Mouse (Mus musculus) hindbrain, embryonic 15.5 days (tissue): ENCODE data around the gene Gdf11. TPM values are rescaled to one million over a fixed set of nuclear protein-coding genes. Genes with fewer than 3 reads are reported as not detected.

Experiments
- ATAC-seq: fragments of 200-750 bp; cut with Nextera tagmentation; 2 replicates; pipeline ENCODE4 v1.8.0; 2017; ENCODE audit warnings: low read depth, moderate number of reproducible peaks, moderate TSS enrichment; ENCODE audit not compliant: low FRiP score
- H3K27ac ChIP-seq: fragments of 300-500 bp; sonication (generic); replicated peaks from 2 replicates; pipeline ENCODE4 v1.5.1; 2015; ENCODE audit warnings: mild to moderate bottlenecking, inconsistent platforms
- H3K27me3 ChIP-seq: fragments of 300-500 bp; sonication (generic); 2 replicates; pipeline ENCODE4 v1.6.1; 2015; ENCODE audit warnings: control low read depth, inconsistent platforms
- H3K36me3 ChIP-seq: fragments of 300-500 bp; sonication (generic); 2 replicates; pipeline ENCODE4 v1.6.1; 2015; ENCODE audit warnings: control low read depth, inconsistent platforms
- H3K4me1 ChIP-seq: fragments of 300-500 bp; sonication (generic); replicated peaks from 2 replicates; pipeline ENCODE4 v1.6.1; 2015; ENCODE audit warnings: control low read depth, inconsistent platforms
- H3K4me2 ChIP-seq: fragments of 300-500 bp; sonication (generic); 2 replicates; pipeline ENCODE4 v1.6.1; 2015; ENCODE audit warnings: moderate library complexity, mild to moderate bottlenecking, inconsistent platforms
- H3K4me3 ChIP-seq: fragments of 300-500 bp; sonication (generic); 2 replicates; pipeline ENCODE4 v1.5.1; 2015; ENCODE audit warnings: mild to moderate bottlenecking, inconsistent platforms
- H3K9ac ChIP-seq: fragments of 300-500 bp; sonication (generic); 2 replicates; pipeline ENCODE4 v1.6.1; 2015; ENCODE audit warnings: inconsistent platforms
- H3K9me3 ChIP-seq: fragments of 300-500 bp; sonication (generic); 2 replicates; pipeline ENCODE4 v1.6.1; 2016; ENCODE audit warnings: control low read depth, inconsistent platforms
- WGBS: fragments of 180-500 bp; shearing (Covaris S2); methylation state at CpG from one replicate; pipeline ENCODE4 v1.1.7; 2015; 5-methylcytosine and 5-hydroxymethylcytosine counted together
- polyA plus RNA-seq: library from polyadenylated mRNA; unstranded; fragments of >200 nt; fragmentation: Nextera tagmentation; extraction: Ambion mirVana; gene quantifications from 2 replicates; pipeline ENCODE4 v1.2.1, GENCODE M21; 2015

Gene Gdf11
- polyA plus RNA-seq, 1 experiment from 2014 or later = 8.6 TPM

GRCm38 (mm10) chr10:128902409-128902988 is 11.0 kb upstream of the Gdf11 start:
- Histone ChIP-seq H3K4me1 (no peaks in the 10 kb centered on the region), H3K27me3 (no peaks in the 10 kb centered on the region), H3K27ac (no peak overlapping the region), H3K4me3 (no peak overlapping the region), H3K4me2 (no peak overlapping the region), H3K36me3 (no peaks in the 10 kb centered on the region), H3K9ac (no peak overlapping the region), H3K9me3 (no peaks in the 10 kb centered on the region)
- 65% methylated on average over 3 of the region's 3 CpGs for WGBS
- ATAC-seq = no peak

- no peaks in the 10 kb centered on the region for H3K36me3 ChIP-seq
- H3K4me2 ChIP-seq = no peak overlapping the region
- H3K4me1 ChIP-seq = peaks cover 8% of the 10 kb centered on the region
- no peaks in the 10 kb centered on the region for H3K9me3 ChIP-seq
- H3K27me3 ChIP-seq = peaks cover 8% of the 10 kb centered on the region
- no peak overlapping the region for H3K27ac ChIP-seq
- no peak for ATAC-seq
- WGBS = 86% methylated on average over 1 of the region's 1 CpGs
- H3K4me3 ChIP-seq = no peak overlapping the region
- no peak overlapping the region for H3K9ac ChIP-seq
Measured at GRCm38 (mm10) chr10:128901409-128901808, 9.9 kb upstream of the Gdf11 start.

- Histone ChIP-seq H3K36me3 (no peaks in the 10 kb centered on the region), H3K4me1 (peaks cover 13% of the 10 kb centered on the region), H3K27ac (no peak within 1 kb of the TSS), H3K27me3 (peaks cover 13% of the 10 kb centered on the region), H3K4me2 (no peak within 1 kb of the TSS), H3K9ac (no peak within 1 kb of the TSS), H3K4me3 (no peak within 1 kb of the TSS), H3K9me3 (no peaks in the 10 kb centered on the region)
- WGBS = 85% methylated on average over 3 of the region's 3 CpGs
- no peak for ATAC-seq
Measured at GRCm38 (mm10) chr10:128900698-128901097, 9.2 kb upstream of the Gdf11 start, which contains the start of gene Cd63. Gene Cd63, plus strand, starts transcription at chr10:128900989.

- Histone ChIP-seq H3K9ac (no peak overlapping the region), H3K27me3 (peaks cover 13% of the 10 kb centered on the region), H3K4me2 (no peak overlapping the region), H3K4me1 (peaks cover 18% of the 10 kb centered on the region), H3K27ac (no peak overlapping the region), H3K36me3 (no peaks in the 10 kb centered on the region), H3K4me3 (no peak overlapping the region), H3K9me3 (no peaks in the 10 kb centered on the region)
- 87% methylated on average over 6 of the region's 6 CpGs for WGBS
- ATAC-seq = no peak
Measured at GRCm38 (mm10) chr10:128899759-128900490, 8.4 kb upstream of the Gdf11 start.

- H3K4me3 ChIP-seq = no peak overlapping the region
- no peak for ATAC-seq
- no peak overlapping the region for H3K27ac ChIP-seq
- no peaks in the 10 kb centered on the region for H3K9me3 ChIP-seq
- WGBS = 19% methylated on average over 1 of the region's 1 CpGs
- H3K9ac ChIP-seq = no peak overlapping the region
- H3K36me3 ChIP-seq = no peaks in the 10 kb centered on the region
- H3K4me2 ChIP-seq = no peak overlapping the region
- H3K27me3 ChIP-seq = peaks cover 13% of the 10 kb centered on the region
- H3K4me1 ChIP-seq = peaks cover 25% of the 10 kb centered on the region
Measured at GRCm38 (mm10) chr10:128897501-128897900, 6.0 kb upstream of the Gdf11 start.

- no peak for ATAC-seq
- WGBS = 57% methylated on average over 1 of the region's 1 CpGs
- peak overlapping the region; percentile 45; the same call in 1 of the 2 replicates for H3K4me2 ChIP-seq
- H3K27me3 ChIP-seq = peaks cover 13% of the 10 kb centered on the region
- no peaks in the 10 kb centered on the region for H3K36me3 ChIP-seq
- no peaks in the 10 kb centered on the region for H3K9me3 ChIP-seq
- 0 out of 2 replicates have a peak overlapping the region, but pooled peaks have one; percentile 7 for H3K27ac ChIP-seq
- H3K4me1 ChIP-seq = peaks cover 29% of the 10 kb centered on the region
- 0 out of 2 replicates have a peak overlapping the region, but pooled peaks have one; percentile 18 for H3K4me3 ChIP-seq
- H3K9ac ChIP-seq = no peak overlapping the region
Measured at GRCm38 (mm10) chr10:128896807-128897206, 5.3 kb upstream of the Gdf11 start.

GRCm38 (mm10) chr10:128895952-128896693 is 4.6 kb upstream of the Gdf11 start:
- Histone ChIP-seq H3K4me3 (peak overlapping the region; percentile 18), H3K9ac (no peak overlapping the region; the same call in 1 of the 2 replicates), H3K27ac (peak overlapping the region; percentile 52; the same call in 1 of the 2 replicates), H3K27me3 (peaks cover 13% of the 10 kb centered on the region), H3K4me1 (peaks cover 29% of the 10 kb centered on the region), H3K4me2 (peak overlapping the region; percentile 45), H3K36me3 (no peaks in the 10 kb centered on the region), H3K9me3 (no peaks in the 10 kb centered on the region)
- 2% methylated on average over 17 of the region's 17 CpGs for WGBS
- peak; percentile 63 for ATAC-seq

GRCm38 (mm10) chr10:128895437-128895836 is 3.9 kb upstream of the Gdf11 start:
- H3K36me3 ChIP-seq = no peaks in the 10 kb centered on the region
- WGBS = under 1% methylated on average over 9 of the region's 9 CpGs
- H3K4me2 ChIP-seq = peak overlapping the region; percentile 45
- H3K27me3 ChIP-seq = peaks cover 13% of the 10 kb centered on the region
- no peak overlapping the region for H3K4me3 ChIP-seq
- H3K4me1 ChIP-seq = peaks cover 33% of the 10 kb centered on the region
- H3K9me3 ChIP-seq = no peaks in the 10 kb centered on the region
- no peak overlapping the region for H3K27ac ChIP-seq
- H3K9ac ChIP-seq = no peak overlapping the region
- no peak for ATAC-seq

GRCm38 (mm10) chr10:128892246-128892645 is 728 bp upstream of the Gdf11 start:
- Histone ChIP-seq H3K27me3 (peaks cover 13% of the 10 kb centered on the region), H3K36me3 (peaks cover 8% of the 10 kb centered on the region; the same call in 1 of the 2 replicates), H3K9ac (peak overlapping the region; percentile 85), H3K9me3 (no peaks in the 10 kb centered on the region), H3K4me3 (peak overlapping the region; percentile 77), H3K4me2 (peak overlapping the region; percentile 91), H3K27ac (peak overlapping the region; percentile 92), H3K4me1 (peaks cover 52% of the 10 kb centered on the region)
- WGBS = 1% methylated on average over 9 of the region's 9 CpGs
- ATAC-seq = peak; percentile 8

GRCm38 (mm10) chr10:128890383-128891295 is 879 bp downstream of the Gdf11 start:
- H3K4me1 ChIP-seq = peaks cover 38% of the 10 kb centered on the region
- peak overlapping the region; percentile 91 for H3K4me2 ChIP-seq
- peaks cover 11% of the 10 kb centered on the region; the same call in 1 of the 2 replicates for H3K36me3 ChIP-seq

GRCm38 (mm10) chr10:128889846-128890245 is 1.7 kb downstream of the Gdf11 start:
- Histone ChIP-seq H3K4me3 (peak overlapping the region; percentile 77), H3K36me3 (peaks cover 12% of the 10 kb centered on the region; the same call in 1 of the 2 replicates), H3K9ac (peak overlapping the region; percentile 85; the same call in 1 of the 2 replicates), H3K27ac (peak overlapping the region; percentile 92; the same call in 1 of the 2 replicates), H3K9me3 (no peaks in the 10 kb centered on the region), H3K4me2 (peak overlapping the region; percentile 91), H3K4me1 (peaks cover 34% of the 10 kb centered on the region), H3K27me3 (no peaks in the 10 kb centered on the region)
- no peak for ATAC-seq
- 8% methylated on average over 1 of the region's 2 CpGs for WGBS

More at GRCm38 (mm10) chr10:128890383-128891295, 879 bp downstream of the Gdf11 start:
- Histone ChIP-seq H3K9me3 (no peaks in the 10 kb centered on the region), H3K4me3 (peak overlapping the region; percentile 77), H3K27me3 (no peaks in the 10 kb centered on the region), H3K9ac (peak overlapping the region; percentile 85), H3K27ac (peak overlapping the region; percentile 92)
- peak; percentile 7 for ATAC-seq
- WGBS = under 1% methylated on average over 40 of the region's 40 CpGs
